Mouse (Mus musculus) E14TG2a.4 (cell line): ENCODE results near the gene BC030499.

ENCODE experiments used
- H3K27me3 ChIP-seq: 2 replicates; pipeline ENCODE4 v1.6.1; 2014; ENCODE audit warnings: low read length, control low read depth; ENCODE audit not compliant: insufficient read depth
- H3K36me3 ChIP-seq: 2 replicates; pipeline ENCODE4 v1.6.1; 2014; ENCODE audit warnings: low read length, control low read depth; ENCODE audit not compliant: insufficient read depth
- H3K4me1 ChIP-seq: replicated peaks from 2 replicates; pipeline ENCODE4 v1.6.1; 2014; ENCODE audit warnings: low read depth, low read length, control low read depth
- H3K4me3 ChIP-seq: replicated peaks from 2 replicates; pipeline ENCODE4 v1.5.1; 2014; ENCODE audit warnings: mild to moderate bottlenecking, low read length
- H3K9me3 ChIP-seq: 2 replicates; pipeline ENCODE4 v1.6.1; 2014; ENCODE audit warnings: low read length, control low read depth
- CTCF ChIP-seq: conservative IDR thresholded peaks from 2 replicates; pipeline ENCODE4 v1.5.1; 2014; ENCODE audit warnings: low read length
- NANOG ChIP-seq: IDR thresholded peaks from 2 replicates; pipeline ENCODE4 v1.6.1; 2014; ENCODE audit warnings: borderline replicate concordance, low read length, mixed read lengths
- POU5F1 ChIP-seq: IDR thresholded peaks from 2 replicates; pipeline ENCODE4 v1.6.1; 2014; ENCODE audit warnings: low read length, borderline replicate concordance

The BC030499 gene

GRCm38 (mm10) chr11:78333992-78334391 lies 43.4 kb downstream of the BC030499 start:
- no peaks in the 10 kb centered on the region for H3K9me3 ChIP-seq
- peaks cover 41% of the 10 kb centered on the region for H3K4me1 ChIP-seq
- TF ChIP-seq POU5F1 (no peak), NANOG (no peak), CTCF (no peak)
- no peak overlapping the region for H3K4me3 ChIP-seq
- H3K27me3 ChIP-seq: no peaks in the 10 kb centered on the region
- H3K36me3 ChIP-seq: peaks cover 74% of the 10 kb centered on the region

GRCm38 (mm10) chr11:78337040-78337439 lies 46.4 kb downstream of the BC030499 start:
- Histone ChIP-seq H3K36me3 (peaks cover 98% of the 10 kb centered on the region), H3K27me3 (no peaks in the 10 kb centered on the region), H3K9me3 (no peaks in the 10 kb centered on the region), H3K4me3 (no peak overlapping the region), H3K4me1 (peaks cover 39% of the 10 kb centered on the region)
- no peak for TF ChIP-seq POU5F1
- no peak for TF ChIP-seq NANOG
- no peak for TF ChIP-seq CTCF

GRCm38 (mm10) chr11:78341702-78342101 lies 51.1 kb downstream of the BC030499 start:
- Histone ChIP-seq H3K4me3 (no peak overlapping the region), H3K27me3 (no peaks in the 10 kb centered on the region), H3K4me1 (peaks cover 47% of the 10 kb centered on the region), H3K9me3 (no peaks in the 10 kb centered on the region), H3K36me3 (peaks cover 66% of the 10 kb centered on the region)
- TF ChIP-seq POU5F1: no peak
- TF ChIP-seq NANOG: no peak
- TF ChIP-seq CTCF: no peak

- Histone ChIP-seq H3K9me3 (no peaks in the 10 kb centered on the region), H3K27me3 (no peaks in the 10 kb centered on the region), H3K4me3 (peak within 1 kb of the TSS; percentile 90), H3K36me3 (peaks cover 51% of the 10 kb centered on the region), H3K4me1 (peaks cover 66% of the 10 kb centered on the region)
- TF ChIP-seq POU5F1 (no peak), CTCF (no peak), NANOG (no peak)
These were observed 53.0 kb downstream of the BC030499 start, which contains the start of gene Unc119 for GRCm38 (mm10) chr11:78343381-78344327. TSS of gene Unc119 (plus strand) at chr11:78343482.

- no peaks in the 10 kb centered on the region for H3K9me3 ChIP-seq
- peak overlapping the region; percentile 90 for H3K4me3 ChIP-seq
- peaks cover 69% of the 10 kb centered on the region for H3K4me1 ChIP-seq
- no peaks in the 10 kb centered on the region for H3K27me3 ChIP-seq
- peaks cover 51% of the 10 kb centered on the region for H3K36me3 ChIP-seq
- TF ChIP-seq POU5F1 (no peak), NANOG (no peak), CTCF (no peak)
These were observed 53.8 kb downstream of the BC030499 start for GRCm38 (mm10) chr11:78344328-78344889.

- Histone ChIP-seq H3K9me3 (no peaks in the 10 kb centered on the region), H3K27me3 (no peaks in the 10 kb centered on the region), H3K36me3 (peaks cover 47% of the 10 kb centered on the region), H3K4me1 (peaks cover 69% of the 10 kb centered on the region), H3K4me3 (peak overlapping the region; percentile 90)
- TF ChIP-seq POU5F1 (no peak), NANOG (no peak), CTCF (no peak)
These were observed 54.5 kb downstream of the BC030499 start for GRCm38 (mm10) chr11:78344890-78345715.

GRCm38 (mm10) chr11:78345801-78346200 lies 55.2 kb downstream of the BC030499 start:
- H3K27me3 ChIP-seq: no peaks in the 10 kb centered on the region
- H3K9me3 ChIP-seq: no peaks in the 10 kb centered on the region
- H3K4me3 ChIP-seq: no peak overlapping the region
- TF ChIP-seq NANOG (no peak), CTCF (no peak), POU5F1 (no peak)
- peaks cover 65% of the 10 kb centered on the region for H3K4me1 ChIP-seq
- peaks cover 40% of the 10 kb centered on the region for H3K36me3 ChIP-seq
